Mouse (Mus musculus) intestine, postnatal 0 days (tissue): Measurements from ENCODE around the gene Gm5767. TPM values are rescaled to one million over a fixed set of nuclear protein-coding genes. Genes with fewer than 3 reads are reported as not detected.

Experiments
- ATAC-seq: fragments of 200-750 bp; cut with Nextera tagmentation; 2 replicates; pipeline ENCODE4 v1.8.0; 2017; ENCODE audit warnings: mild to moderate bottlenecking, moderate TSS enrichment, moderate library complexity
- H3K27ac ChIP-seq: fragments of 300-500 bp; sonication (generic); 2 replicates; pipeline ENCODE4 v1.5.1; 2014; ENCODE audit warnings: mild to moderate bottlenecking, low read depth, low read length, moderate library complexity
- H3K27me3 ChIP-seq: fragments of 300-500 bp; sonication (generic); replicated peaks from 2 replicates; pipeline ENCODE4 v1.6.1; 2014; ENCODE audit warnings: low read length, mixed read lengths; ENCODE audit not compliant: control insufficient read depth, insufficient read depth
- H3K36me3 ChIP-seq: fragments of 300-500 bp; sonication (generic); 2 replicates; pipeline ENCODE4 v1.6.1; 2014; ENCODE audit warnings: mild to moderate bottlenecking, moderate library complexity; ENCODE audit not compliant: control insufficient read depth, insufficient read depth
- H3K4me1 ChIP-seq: fragments of 300-500 bp; sonication (generic); replicated peaks from 2 replicates; pipeline ENCODE4 v1.6.1; 2014; ENCODE audit warnings: antibody characterized with exemption, low read length, mixed read lengths; ENCODE audit not compliant: control insufficient read depth, insufficient read depth
- H3K4me2 ChIP-seq: fragments of 300-500 bp; sonication (generic); replicated peaks from 2 replicates; pipeline ENCODE4 v1.6.1; 2014; ENCODE audit warnings: low read depth, mild to moderate bottlenecking, moderate library complexity
- H3K4me3 ChIP-seq: fragments of 300-500 bp; sonication (generic); 2 replicates; pipeline ENCODE4 v1.5.1; 2014; ENCODE audit warnings: low read depth, low read length
- H3K9ac ChIP-seq: fragments of 300-500 bp; sonication (generic); 2 replicates; pipeline ENCODE4 v1.6.1; 2014; ENCODE audit warnings: mild to moderate bottlenecking, low read depth, low read length
- H3K9me3 ChIP-seq: fragments of 300-500 bp; sonication (generic); 2 replicates; pipeline ENCODE4 v1.6.1; 2016; ENCODE audit warnings: mixed run types; ENCODE audit not compliant: control insufficient read depth
- CTCF ChIP-seq: sonication (generic); IDR thresholded peaks from 2 replicates; pipeline ENCODE4 v1.5.1; 2016; ENCODE audit warnings: low read depth, mild to moderate bottlenecking, control low read depth, antibody characterized with exemption, moderate library complexity
- WGBS: fragments of 180-500 bp; shearing (Covaris S2); extraction: QIAGEN DNeasy Blood & Tissue Kit; methylation state at CpG from one replicate; pipeline ENCODE4 v1.1.7; 2014; 5-methylcytosine and 5-hydroxymethylcytosine counted together
- polyA plus RNA-seq: library from polyadenylated mRNA; unstranded; fragments of >200 nt; fragmentation: Nextera tagmentation; extraction: Ambion mirVana; gene quantifications from 2 replicates; pipeline ENCODE4 v1.2.1, GENCODE M21; 2015

Gm5767 gene
- polyA plus RNA-seq, result 0.22 TPM in 1 of 2 replicates, not detected in the other

GRCm38 (mm10) chr16:8680470-8680869 is at the start of gene Gm5767:
Gm5767 (plus strand) TSS chr16:8680770.
- Histone ChIP-seq H3K36me3 (no peaks in the 10 kb centered on the region), H3K4me3 (no peak within 1 kb of the TSS), H3K4me2 (no peak within 1 kb of the TSS), H3K27ac (no peak within 1 kb of the TSS), H3K9me3 (no peaks in the 10 kb centered on the region), H3K4me1 (no peaks in the 10 kb centered on the region), H3K9ac (no peak within 1 kb of the TSS), H3K27me3 (no peaks in the 10 kb centered on the region)
- TF ChIP-seq CTCF, result no peak
- ATAC-seq, result no peak
- 76% methylated on average over 5 of the region's 5 CpGs for WGBS

GRCm38 (mm10) chr16:8631428-8631827 is 49.1 kb upstream of the Gm5767 start:
- TF ChIP-seq CTCF, result no peak
- Histone ChIP-seq H3K27ac (no peak overlapping the region), H3K36me3 (peaks cover 20% of the 10 kb centered on the region; the same call in 1 of the 2 replicates)

GRCm38 (mm10) chr16:8636867-8637216 is 43.7 kb upstream of the Gm5767 start:
- H3K27me3 ChIP-seq, result no peaks in the 10 kb centered on the region
- H3K27ac ChIP-seq, result peak overlapping the region; percentile 95
- TF ChIP-seq CTCF, result no peak
- peak overlapping the region; percentile 60 for H3K4me3 ChIP-seq
- no peaks in the 10 kb centered on the region; the same call in 1 of the 2 replicates for H3K4me1 ChIP-seq
- peak overlapping the region; percentile 88 for H3K4me2 ChIP-seq
- no peaks in the 10 kb centered on the region for H3K9me3 ChIP-seq
- peaks cover 10% of the 10 kb centered on the region; the same call in 1 of the 2 replicates for H3K36me3 ChIP-seq
- under 1% methylated on average over 13 of the region's 13 CpGs for WGBS
- peak overlapping the region; percentile 81 for H3K9ac ChIP-seq
- ATAC-seq, result peak; percentile 19

More at GRCm38 (mm10) chr16:8631428-8631827, 49.1 kb upstream of the Gm5767 start:
- H3K9me3 ChIP-seq, result no peaks in the 10 kb centered on the region
- no peak overlapping the region for H3K9ac ChIP-seq
- H3K4me2 ChIP-seq, result no peak overlapping the region
- no peaks in the 10 kb centered on the region for H3K27me3 ChIP-seq
- H3K4me1 ChIP-seq, result no peaks in the 10 kb centered on the region; the same call in 1 of the 2 replicates
- 88% methylated on average over 5 of the region's 5 CpGs for WGBS
- no peak for ATAC-seq
- H3K4me3 ChIP-seq, result no peak overlapping the region

GRCm38 (mm10) chr16:8637217-8638051 is 43.1 kb upstream of the Gm5767 start, which contains the start of the genes Pmm2 and Tmem186:
Pmm2 (plus strand) TSS chr16:8637674.
Tmem186 (minus strand) TSS chr16:8637712.
- Histone ChIP-seq H3K4me2 (peak within 1 kb of the TSS; percentile 88), H3K9me3 (no peaks in the 10 kb centered on the region), H3K4me1 (no peaks in the 10 kb centered on the region; the same call in 1 of the 2 replicates), H3K36me3 (0 out of 2 replicates have a peak, but pooled peaks cover 9% of the 10 kb centered on the region), H3K9ac (peak within 1 kb of the TSS; percentile 81), H3K27me3 (no peaks in the 10 kb centered on the region), H3K4me3 (peak within 1 kb of the TSS; percentile 60), H3K27ac (peak within 1 kb of the TSS; percentile 95)
- WGBS, result under 1% methylated on average over 59 of the region's 59 CpGs
- peak; percentile 85 for ATAC-seq
- peak; percentile 60 for TF ChIP-seq CTCF

GRCm38 (mm10) chr16:8638131-8638530 is 42.4 kb upstream of the Gm5767 start:
- Histone ChIP-seq H3K4me2 (peak overlapping the region; percentile 88), H3K27me3 (no peaks in the 10 kb centered on the region), H3K4me1 (no peaks in the 10 kb centered on the region; the same call in 1 of the 2 replicates), H3K36me3 (peaks cover 16% of the 10 kb centered on the region), H3K4me3 (peak overlapping the region; percentile 60), H3K9ac (peak overlapping the region; percentile 81), H3K9me3 (no peaks in the 10 kb centered on the region), H3K27ac (peak overlapping the region; percentile 95)
- no peak for ATAC-seq
- TF ChIP-seq CTCF, result no peak
- 19% methylated on average over 7 of the region's 7 CpGs for WGBS

GRCm38 (mm10) chr16:8639466-8640191 is 40.9 kb upstream of the Gm5767 start:
- WGBS, result 41% methylated on average over 11 of the region's 11 CpGs
- Histone ChIP-seq H3K9ac (no peak overlapping the region), H3K4me3 (no peak overlapping the region), H3K9me3 (no peaks in the 10 kb centered on the region), H3K4me1 (no peaks in the 10 kb centered on the region; the same call in 1 of the 2 replicates), H3K27ac (peak overlapping the region; percentile 68), H3K27me3 (no peaks in the 10 kb centered on the region), H3K4me2 (peak overlapping the region; percentile 88), H3K36me3 (peaks cover 23% of the 10 kb centered on the region)
- no peak for TF ChIP-seq CTCF
- peak; percentile 50 for ATAC-seq
